Mouse (Mus musculus) bone marrow, adult 2 months (tissue): ENCODE measurements at regions not wholly inside any gene's neighbourhood (a gene's known extent, or its start where the extent isn't known, plus 50 kb on each side); places are given as distances from the start of the nearest gene placed in this dataset.

Experiments
- CTCF ChIP-seq: fragments of 200-500 bp; IDR thresholded peaks from 2 replicates; pipeline ENCODE4 v1.5.1; 2011; ENCODE audit warnings: low read length, control low read depth; ENCODE audit not compliant: control insufficient read depth, insufficient read depth
- POLR2A ChIP-seq: fragments of 200-500 bp; IDR thresholded peaks from 2 replicates; pipeline ENCODE4 v1.6.1; 2011; ENCODE audit warnings: low read depth, mild to moderate bottlenecking, control low read depth, low read length, borderline replicate concordance; ENCODE audit not compliant: control insufficient read depth

GRCm38 (mm10) chr4:105290847-105291475, 133.8 kb downstream of the Plpp3 start:
- TF ChIP-seq CTCF (no peak), POLR2A (no peak)
